11 mouse cellular contexts compared by ENCODE assay signal in the genomic region with DNA sequence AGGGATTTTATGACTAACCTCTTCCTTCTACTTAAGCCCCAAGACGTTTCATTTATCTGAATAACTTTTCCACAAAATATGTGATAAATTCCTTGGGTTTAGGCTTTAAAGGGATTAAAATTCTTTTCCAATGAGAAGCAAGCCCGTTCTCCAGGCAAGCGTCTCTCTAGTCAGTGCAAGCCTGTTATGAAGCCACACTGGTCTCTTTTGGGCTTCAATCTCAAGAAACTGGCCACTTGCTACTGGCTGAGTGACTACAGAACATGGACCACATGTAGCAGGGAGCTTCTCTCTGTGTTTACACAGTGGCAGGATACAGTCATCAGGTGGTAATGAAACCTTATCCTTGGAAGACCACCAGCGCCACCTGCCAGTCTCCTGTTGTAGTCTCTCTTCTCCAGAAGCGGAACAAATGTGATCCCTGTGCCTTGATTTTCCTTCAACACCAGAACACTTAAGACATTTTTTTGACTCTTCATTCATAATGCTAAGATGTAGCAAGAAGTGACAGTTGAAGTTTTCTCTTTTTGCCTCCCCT.
A peak's percentile ranks its signal among the peaks of the same experiment; 100 is the strongest.
DNase-seq lines count a peak whose midpoint lies in the region; ATAC-seq lines count a peak whose summit lies in the region.
"Had no signal": no experiment of that assay in that cellular context is flagged by ENCODE, and none has a peak within 500 bp of the region (broad histone marks: within the 10 kb centered on the region; RNA-seq: fewer than 3 reads in every experiment).

No protein-coding gene starts in this region.

- no peak overlapping the region for H3K27ac ChIP-seq in hindbrain, embryonic 11.5 days (ENCODE audit: low read depth, low read length)
- no peak overlapping the region for H3K27ac ChIP-seq in hindbrain, embryonic 16.5 days (ENCODE audit: low read depth, low read length)
- H3K27ac ChIP-seq: embryonic facial prominence, embryonic 13.5 days; hindbrain, embryonic 13.5 days had no signal

- H3K9me3 ChIP-seq in hindbrain, embryonic 11.5 days (ENCODE audit: control insufficient read depth, low read length) = no peaks in the 10 kb centered on the region
- H3K9me3 ChIP-seq in hindbrain, embryonic 16.5 days (ENCODE audit: control insufficient read depth, low read length) = no peaks in the 10 kb centered on the region
- H3K9me3 ChIP-seq: embryonic facial prominence, embryonic 13.5 days; hindbrain, embryonic 13.5 days had no signal

- peak; percentile 25 for DNase-seq in hindbrain, embryonic 11.5 days (ENCODE audit: low spot score)
- peak; percentile 61 for DNase-seq in 3T3-L1 (ENCODE audit: low read depth, low spot score)
- DNase-seq in R1 (ENCODE audit: low read depth, low spot score) = peak; percentile 73
- DNase-seq in kidney, postnatal 36 days = peak; percentile 13 to 54
- DNase-seq in T-cell, adult 2 months (ENCODE audit: low spot score) = no peak
- no peak for DNase-seq in liver
- DNase-seq: spleen, adult 18-20 months had no signal

- no peak for ATAC-seq in hindbrain, embryonic 11.5 days (ENCODE audit: low FRiP score)
- ATAC-seq in hindbrain, embryonic 16.5 days = no peak; the same call in 1 of the 2 replicates
- no peak for ATAC-seq in megakaryocyte-erythroid progenitor cell, adult 5-6 weeks (replicated peaks; ENCODE audit: low FRiP score, low TSS enrichment, poor library complexity, severe bottlenecking)

- no peaks in the 10 kb centered on the region for H3K4me1 ChIP-seq in hindbrain, embryonic 11.5 days (replicated peaks; ENCODE audit: control insufficient read depth, insufficient read depth, low read length)
- no peaks in the 10 kb centered on the region for H3K4me1 ChIP-seq in hindbrain, embryonic 16.5 days (ENCODE audit: control insufficient read depth, insufficient read depth, low read depth, low read length)
- H3K4me1 ChIP-seq: embryonic facial prominence, embryonic 13.5 days; hindbrain, embryonic 13.5 days had no signal

- H3K4me2 ChIP-seq in hindbrain, embryonic 11.5 days (replicated peaks; ENCODE audit: low read depth, low read length) = no peak overlapping the region
- H3K4me2 ChIP-seq in hindbrain, embryonic 16.5 days (ENCODE audit: low read length) = no peak overlapping the region
- H3K4me2 ChIP-seq: embryonic facial prominence, embryonic 13.5 days; hindbrain, embryonic 13.5 days had no signal

- no peaks in the 10 kb centered on the region for H3K36me3 ChIP-seq in hindbrain, embryonic 11.5 days (ENCODE audit: control insufficient read depth, insufficient read depth, low read length)
- no peaks in the 10 kb centered on the region for H3K36me3 ChIP-seq in hindbrain, embryonic 16.5 days (ENCODE audit: control insufficient read depth, insufficient read depth, low read length)
- H3K36me3 ChIP-seq: embryonic facial prominence, embryonic 13.5 days; hindbrain, embryonic 13.5 days had no signal

- H3K27me3 ChIP-seq in hindbrain, embryonic 11.5 days (ENCODE audit: control insufficient read depth, insufficient read depth, low read length) = no peaks in the 10 kb centered on the region
- no peaks in the 10 kb centered on the region for H3K27me3 ChIP-seq in hindbrain, embryonic 16.5 days (replicated peaks; ENCODE audit: control insufficient read depth, insufficient read depth, low read length)
- H3K27me3 ChIP-seq: hindbrain, embryonic 13.5 days had no signal

- no peak overlapping the region for H3K4me3 ChIP-seq in hindbrain, embryonic 11.5 days (ENCODE audit: low read depth, low read length)
- no peak overlapping the region for H3K4me3 ChIP-seq in hindbrain, embryonic 16.5 days (ENCODE audit: low read length)
- H3K4me3 ChIP-seq: embryonic facial prominence, embryonic 13.5 days; hindbrain, embryonic 13.5 days had no signal

- 65% methylated on average over 5 of the region's 5 CpGs for WGBS in hindbrain, embryonic 11.5 days
- 66% methylated on average over 5 of the region's 5 CpGs for WGBS in hindbrain, embryonic 16.5 days

- H3K9ac ChIP-seq in hindbrain, embryonic 11.5 days (ENCODE audit: low read depth, low read length) = no peak overlapping the region
- H3K9ac ChIP-seq in hindbrain, embryonic 16.5 days (ENCODE audit: low read depth, low read length) = no peak overlapping the region
- H3K9ac ChIP-seq: embryonic facial prominence, embryonic 13.5 days; hindbrain, embryonic 13.5 days had no signal

Comparison
In these comparisons a context has a peak if more than half of its experiments do, and no peak if none do; other contexts are left out.
1. DNase-seq: peak in hindbrain, embryonic 11.5 days (single experiment), 3T3-L1 (single experiment), R1 (single experiment) and kidney, postnatal 36 days (2 of 2); none in T-cell, adult 2 months (single experiment) and liver (single experiment).